Mouse (Mus musculus): Measurements from ENCODE around the gene Bmyc. TPM values are rescaled to one million over a fixed set of nuclear protein-coding genes. Genes with fewer than 3 reads are reported as not detected.
"Not testable (repeated sequence)": the region's sequence is repeated elsewhere in the genome, so short reads cannot be mapped to it uniquely, and the experiment has no call there.

Bmyc gene
- total and polyA plus RNA-seq, 3 experiments, result not detected

GRCm38 (mm10) chr2:25696951-25697350 lies 9.6 kb upstream of the Bmyc start:
- H3K79me2 ChIP-seq (ENCODE audit: control insufficient read depth, insufficient read depth, low read length, poor library complexity), result no peaks in the 10 kb centered on the region
- peaks cover 2 to 4% of the 10 kb centered on the region in 2 experiments; a peak in 2 of 4 replicates for H3K27me3 ChIP-seq (ENCODE audit: control insufficient read depth in 1 of 2, insufficient read depth in 2 of 2, low read length in 2 of 2)

GRCm38 (mm10) chr2:25698696-25699095 lies 7.8 kb upstream of the Bmyc start:
- H3K27me3 ChIP-seq (ENCODE audit: control insufficient read depth in 1 of 2, insufficient read depth in 2 of 2, low read length in 2 of 2), result peaks cover 2 to 4% of the 10 kb centered on the region in 2 experiments; a peak in 2 of 4 replicates
- no peak overlapping the region for H3K4me3 ChIP-seq (ENCODE audit: control insufficient read depth in 1 of 2, insufficient read depth in 1 of 2, low read depth in 2 of 2, low read length in 2 of 2)
- TF ChIP-seq SIN3A (IDR thresholded peaks at IDR 0.05; ENCODE audit: low read length), result no peak
- TF ChIP-seq ELF1 (IDR thresholded peaks at IDR 0.05; ENCODE audit: low read depth, low read length), result no peak
- TF ChIP-seq TAL1 (IDR thresholded peaks at IDR 0.05; ENCODE audit: low read length), result no peak
- no peak for TF ChIP-seq RCOR1 (IDR thresholded peaks at IDR 0.05; ENCODE audit: low read depth, low read length)
- TF ChIP-seq EP300 (IDR thresholded peaks at IDR 0.05; ENCODE audit: low read depth in 1 of 2, low read length in 2 of 2), result no peak
- no peak for TF ChIP-seq ETS1 (IDR thresholded peaks at IDR 0.05; ENCODE audit: low read depth, low read length)
- TF ChIP-seq MYB (IDR thresholded peaks at IDR 0.05; ENCODE audit: low read depth, low read length), result no peak
- no peak for TF ChIP-seq GABPA (IDR thresholded peaks at IDR 0.05; ENCODE audit: low read depth, low read length)
- TF ChIP-seq HCFC1 (IDR thresholded peaks at IDR 0.05; ENCODE audit: low read depth, low read length), result no peak
- TF ChIP-seq E2F4 (IDR thresholded peaks at IDR 0.05; ENCODE audit: borderline replicate concordance, low read depth, low read length), result no peak
- no peak for TF ChIP-seq SMC3 (IDR thresholded peaks at IDR 0.05; ENCODE audit: low read depth, low read length)
- no peak for TF ChIP-seq RAD21 (IDR thresholded peaks at IDR 0.05; ENCODE audit: low read depth, low read length)
- no peak for TF ChIP-seq TBP (IDR thresholded peaks at IDR 0.05; ENCODE audit: low read depth, low read length)
- TF ChIP-seq UBTF (IDR thresholded peaks at IDR 0.05; ENCODE audit: borderline replicate concordance, insufficient read depth, low read depth, low read length), result no peak
- no peak overlapping the region for H3K27ac ChIP-seq (ENCODE audit: control insufficient read depth, low read depth, low read length)
- H3K4me1 ChIP-seq (ENCODE audit: control insufficient read depth in 1 of 2, insufficient read depth in 2 of 2, low read length in 2 of 2), result no peaks in the 10 kb centered on the region
- no peaks in the 10 kb centered on the region for H3K36me3 ChIP-seq (ENCODE audit: control insufficient read depth in 1 of 2, insufficient read depth in 2 of 2, low read length in 2 of 2)
- H3K9me3 ChIP-seq (replicated peaks; ENCODE audit: insufficient read depth, low read length), result no peaks in the 10 kb centered on the region
- no peaks in the 10 kb centered on the region for H3K79me2 ChIP-seq (ENCODE audit: control insufficient read depth, insufficient read depth, low read length, poor library complexity)
- DNase-seq (ENCODE audit: low read depth, low spot score), result no peak
- no peak overlapping the region for H3K9ac ChIP-seq (ENCODE audit: control insufficient read depth, low read depth, low read length, poor library complexity, severe bottlenecking)

More at GRCm38 (mm10) chr2:25696951-25697350, 9.6 kb upstream of the Bmyc start:
- Histone ChIP-seq H3K4me1 (ENCODE audit: control insufficient read depth in 1 of 2, insufficient read depth in 2 of 2, low read length in 2 of 2) (no peaks in the 10 kb centered on the region), H3K9ac (ENCODE audit: control insufficient read depth, low read depth, low read length, poor library complexity, severe bottlenecking) (no peak overlapping the region), H3K9me3 (replicated peaks; ENCODE audit: insufficient read depth, low read length) (no peaks in the 10 kb centered on the region), H3K36me3 (ENCODE audit: control insufficient read depth in 1 of 2, insufficient read depth in 2 of 2, low read length in 2 of 2) (no peaks in the 10 kb centered on the region), H3K27ac (ENCODE audit: control insufficient read depth, low read depth, low read length) (no peak overlapping the region), H3K4me3 (ENCODE audit: control insufficient read depth in 1 of 2, insufficient read depth in 1 of 2, low read depth in 2 of 2, low read length in 2 of 2) (no peak overlapping the region)
- no peak for TF ChIP-seq POLR2AphosphoS5 (IDR thresholded peaks at IDR 0.05; ENCODE audit: borderline replicate concordance, low read depth, low read length)
- TF ChIP-seq POLR2AphosphoS2 (IDR thresholded peaks at IDR 0.05; ENCODE audit: low read length), result no peak
- TF ChIP-seq ZC3H11A (IDR thresholded peaks at IDR 0.05; ENCODE audit: low read depth, low read length), result no peak
- no peak for TF ChIP-seq ELF1 (IDR thresholded peaks at IDR 0.05; ENCODE audit: low read depth, low read length)
- no peak for TF ChIP-seq UBTF (IDR thresholded peaks at IDR 0.05; ENCODE audit: borderline replicate concordance, insufficient read depth, low read depth, low read length)
- TF ChIP-seq MAX (IDR thresholded peaks at IDR 0.05; ENCODE audit: low read length), result no peak
- TF ChIP-seq SIN3A (IDR thresholded peaks at IDR 0.05; ENCODE audit: low read length), result no peak
- TF ChIP-seq GABPA (IDR thresholded peaks at IDR 0.05; ENCODE audit: low read depth, low read length), result no peak
- TF ChIP-seq HCFC1 (IDR thresholded peaks at IDR 0.05; ENCODE audit: low read depth, low read length), result no peak
- no peak for TF ChIP-seq RCOR1 (IDR thresholded peaks at IDR 0.05; ENCODE audit: low read depth, low read length)
- no peak for TF ChIP-seq ZMIZ1 (IDR thresholded peaks at IDR 0.05; ENCODE audit: low read depth, low read length)
- TF ChIP-seq GATA1 (IDR thresholded peaks at IDR 0.05; ENCODE audit: low read depth, low read length), result no peak
- TF ChIP-seq EP300 (IDR thresholded peaks at IDR 0.05; ENCODE audit: low read depth in 1 of 2, low read length in 2 of 2), result no peak
- no peak for TF ChIP-seq TAL1 (IDR thresholded peaks at IDR 0.05; ENCODE audit: low read length)
- DNase-seq (ENCODE audit: low read depth, low spot score), result no peak

- not testable (repeated sequence) for H3K79me2 ChIP-seq (ENCODE audit: control insufficient read depth, insufficient read depth, low read length, poor library complexity); H3K27me3 ChIP-seq (ENCODE audit: control insufficient read depth in 1 of 2, insufficient read depth in 2 of 2, low read length in 2 of 2); DNase-seq (ENCODE audit: low read depth, low spot score)
Measured at GRCm38 (mm10) chr2:25699743-25700142, 6.8 kb upstream of the Bmyc start, which contains the start of gene Obp2a. Obp2a (plus strand) TSS chr2:25700043.

More at GRCm38 (mm10) chr2:25699743-25700142, 6.8 kb upstream of the Bmyc start, which contains the start of gene Obp2a:
- H3K36me3 ChIP-seq (ENCODE audit: control insufficient read depth in 1 of 2, insufficient read depth in 2 of 2, low read length in 2 of 2); H3K4me3 ChIP-seq (ENCODE audit: control insufficient read depth in 1 of 2, insufficient read depth in 1 of 2, low read depth in 2 of 2, low read length in 2 of 2); H3K9ac ChIP-seq (ENCODE audit: control insufficient read depth, low read depth, low read length, poor library complexity, severe bottlenecking); H3K27ac ChIP-seq (ENCODE audit: control insufficient read depth, low read depth, low read length); H3K9me3 ChIP-seq (replicated peaks; ENCODE audit: insufficient read depth, low read length); H3K4me1 ChIP-seq (ENCODE audit: control insufficient read depth in 1 of 2, insufficient read depth in 2 of 2, low read length in 2 of 2): not testable (repeated sequence)

Data from MEL (cell line).